Mouse (Mus musculus): ENCODE results near the gene Sema4a.

The Sema4a gene

GRCm38 (mm10) chr3:88460983-88461696 is at the start of gene Sema4a:
Gene Sema4a, minus strand, starts transcription at chr3:88461182.
- DNase-seq (ENCODE audit: low spot score in 2 of 2): peak; percentile 77 to 80

GRCm38 (mm10) chr3:88509692-88510420 is 48.9 kb upstream of the Sema4a start, which contains the start of gene Lmna:
Gene Lmna, minus strand, starts transcription at chr3:88509956.
- DNase-seq (ENCODE audit: low spot score in 2 of 2): peak; percentile 95 to 97

- no peak for DNase-seq (ENCODE audit: low spot score in 2 of 2)
These were observed 48.3 kb upstream of the Sema4a start for GRCm38 (mm10) chr3:88509250-88509649.

- no peak for DNase-seq (ENCODE audit: low spot score in 2 of 2)
These were observed 44.8 kb upstream of the Sema4a start for GRCm38 (mm10) chr3:88505765-88506164.

GRCm38 (mm10) chr3:88505081-88505480 is 44.1 kb upstream of the Sema4a start:
- no peak for DNase-seq (ENCODE audit: low spot score in 2 of 2)

GRCm38 (mm10) chr3:88503881-88504746 is 43.1 kb upstream of the Sema4a start:
- DNase-seq (ENCODE audit: low spot score in 2 of 2): no peak

GRCm38 (mm10) chr3:88503505-88503863 is 42.5 kb upstream of the Sema4a start:
- no peak for DNase-seq (ENCODE audit: low spot score in 2 of 2)

GRCm38 (mm10) chr3:88502641-88503504 is 41.9 kb upstream of the Sema4a start:
- DNase-seq (ENCODE audit: low spot score in 2 of 2): peak; percentile 93 to 95

- no peak for DNase-seq (ENCODE audit: low spot score in 2 of 2)
These were observed 41.1 kb upstream of the Sema4a start for GRCm38 (mm10) chr3:88502031-88502571.

- DNase-seq (ENCODE audit: low spot score in 2 of 2): no peak
These were observed 40.5 kb upstream of the Sema4a start for GRCm38 (mm10) chr3:88501366-88502030.

- no peak for DNase-seq (ENCODE audit: low spot score in 2 of 2)
These were observed 39.8 kb upstream of the Sema4a start for GRCm38 (mm10) chr3:88500655-88501365.

GRCm38 (mm10) chr3:88500087-88500486 is 39.1 kb upstream of the Sema4a start:
- DNase-seq (ENCODE audit: low spot score in 2 of 2): no peak

GRCm38 (mm10) chr3:88499580-88499979 is 38.6 kb upstream of the Sema4a start:
- DNase-seq (ENCODE audit: low spot score in 2 of 2): no peak

- DNase-seq (ENCODE audit: low spot score in 2 of 2): no peak
These were observed 34.9 kb upstream of the Sema4a start for GRCm38 (mm10) chr3:88495741-88496415.

GRCm38 (mm10) chr3:88494836-88495628 is 34.0 kb upstream of the Sema4a start:
- peak; percentile 67 to 80 for DNase-seq (ENCODE audit: low spot score in 2 of 2)

GRCm38 (mm10) chr3:88493706-88494582 is 33.0 kb upstream of the Sema4a start:
- no peak for DNase-seq (ENCODE audit: low spot score in 2 of 2)

GRCm38 (mm10) chr3:88487396-88487795 is 26.4 kb upstream of the Sema4a start:
- no peak for DNase-seq (ENCODE audit: low spot score in 2 of 2)
